Mouse (Mus musculus) kidney, adult 2 months (tissue): ENCODE results near the gene Nhs.

Source experiments
- CTCF ChIP-seq: fragments of 200-500 bp; conservative IDR thresholded peaks from 2 replicates; pipeline ENCODE4 v1.5.1; 2011; ENCODE audit warnings: low read depth, mild to moderate bottlenecking, control low read depth, low read length, moderate library complexity, mixed read lengths; ENCODE audit not compliant: insufficient read depth, insufficient read length
- POLR2A ChIP-seq: fragments of 200-500 bp; IDR thresholded peaks from one replicate; pipeline ENCODE4 v1.6.1; 2011; ENCODE audit warnings: low read depth, low read length, control low read depth

DNA sequence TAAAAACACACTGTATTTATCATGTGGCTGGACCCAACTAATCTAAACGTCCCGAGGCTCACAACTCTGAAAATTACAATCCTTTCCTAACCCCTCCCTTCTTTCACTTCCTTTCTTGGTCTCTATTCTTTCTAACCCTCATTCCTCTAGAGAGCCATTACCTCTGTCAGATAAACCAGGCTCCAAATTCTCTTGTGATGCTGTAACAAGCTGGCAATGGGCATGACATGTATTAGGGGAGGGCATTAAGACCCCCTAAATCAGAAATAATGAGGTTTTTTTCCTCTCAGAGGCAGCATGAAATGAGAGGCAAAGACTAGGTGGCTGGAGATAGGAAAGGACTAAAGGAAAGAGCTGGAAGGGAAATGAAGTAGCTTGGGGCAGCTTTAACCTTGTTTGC is 96.4 kb downstream of the Nhs start:
- TF ChIP-seq CTCF (no peak), POLR2A (no peak)
